Mouse (Mus musculus) cortical plate, adult 2 months (tissue): ENCODE measurements around the gene Tmem210.

Source experiments
- CTCF ChIP-seq: fragments of 200-500 bp; IDR thresholded peaks from 2 replicates; pipeline ENCODE4 v1.5.1; 2011; ENCODE audit warnings: mild to moderate bottlenecking, control low read depth, low read length; ENCODE audit not compliant: insufficient read depth; ENCODE audit errors: extremely low read depth
- POLR2A ChIP-seq: fragments of 200-500 bp; IDR thresholded peaks from 2 replicates; pipeline ENCODE4 v1.6.1; 2011; ENCODE audit warnings: mild to moderate bottlenecking, low read length, control low read depth; ENCODE audit not compliant: insufficient read depth; ENCODE audit errors: extremely low read depth

DNA sequence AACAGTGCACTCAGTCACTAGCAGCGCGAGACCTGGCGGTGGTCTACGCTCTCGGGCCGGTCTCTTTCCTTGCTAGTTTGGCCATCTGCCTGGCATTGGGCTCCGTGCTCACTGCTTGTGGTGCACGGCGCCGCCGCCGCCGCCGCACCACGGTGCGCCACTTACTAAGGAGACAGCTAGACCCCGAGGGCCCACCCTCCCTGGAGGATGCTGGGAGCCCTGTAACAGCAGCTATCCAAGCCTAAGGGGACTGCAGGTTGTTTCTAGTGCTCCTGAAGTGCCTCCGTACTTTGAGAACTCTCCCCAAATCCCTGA is 2.8 kb downstream of the Tmem210 start:
- TF ChIP-seq CTCF (no peak), POLR2A (no peak)
